Mouse (Mus musculus): ENCODE measurements at regions not wholly inside any gene's neighbourhood (a gene's known extent, or its start where the extent isn't known, plus 50 kb on each side); places are given as distances from the start of the nearest gene placed in this dataset.

GRCm38 (mm10) chr3:40094040-40094439 is 437.0 kb upstream of the Intu start:
- no peak for TF ChIP-seq CTCF (IDR thresholded peaks at IDR 0.05; ENCODE audit: borderline replicate concordance, insufficient read depth, low read length)
- no peak for TF ChIP-seq POLR2A (IDR thresholded peaks at IDR 0.05; ENCODE audit: low read depth, low read length)
